Mouse (Mus musculus): ENCODE measurements around the gene Arl8b. TPM values are rescaled to one million over a fixed set of nuclear protein-coding genes. Genes with fewer than 3 reads are reported as not detected.

The Arl8b gene
- polyA plus RNA-seq, 1 experiment = 114 TPM

GRCm38 (mm10) chr6:108870421-108870820, 87.5 kb downstream of the Arl8b start:
- no peak overlapping the region for H3K4me3 ChIP-seq (ENCODE audit: insufficient read depth, low read length)
- TF ChIP-seq POLR2A (IDR thresholded peaks at IDR 0.05; ENCODE audit: borderline replicate concordance, low read depth, low read length) (no peak), CTCF (IDR thresholded peaks at IDR 0.05; ENCODE audit: low read depth, low read length) (no peak)

GRCm38 (mm10) chr6:108871251-108871650, 88.4 kb downstream of the Arl8b start:
- no peak overlapping the region for H3K27ac ChIP-seq (ENCODE audit: insufficient read depth, low read depth, low read length)
- no peak overlapping the region for H3K4me3 ChIP-seq (ENCODE audit: insufficient read depth, low read length)
- no peak for TF ChIP-seq POLR2A (IDR thresholded peaks at IDR 0.05; ENCODE audit: borderline replicate concordance, low read depth, low read length)
- TF ChIP-seq CTCF (IDR thresholded peaks at IDR 0.05; ENCODE audit: low read depth, low read length) = no peak
- H3K4me1 ChIP-seq (ENCODE audit: control insufficient read depth, insufficient read depth, low read length) = no peaks in the 10 kb centered on the region

More at GRCm38 (mm10) chr6:108870421-108870820, 87.5 kb downstream of the Arl8b start:
- Histone ChIP-seq H3K4me1 (ENCODE audit: control insufficient read depth, insufficient read depth, low read length) (no peaks in the 10 kb centered on the region), H3K27ac (ENCODE audit: insufficient read depth, low read depth, low read length) (no peak overlapping the region)

Other genes with a start within 250 kb of the Arl8b start
- gene Bhlhe40, start 122.5 kb upstream of the Arl8b start, polyA plus RNA-seq (2012; ENCODE audit: insufficient read depth, insufficient read length, missing spikeins) = 1.5 and 2.0 TPM in 2 replicates
- 186 and 200 TPM in 2 replicates for gene Edem1, start 45.5 kb downstream of the Arl8b start, polyA plus RNA-seq (2012; ENCODE audit: insufficient read depth, insufficient read length, missing spikeins)

All from bone marrow macrophage, adult 2 months (primary cell).